Mouse (Mus musculus): ENCODE measurements around the gene Bcor.

- TF ChIP-seq CTCF (IDR thresholded peaks at IDR 0.05; ENCODE audit: low read depth, low read length) (no peak), TAL1 (conservative IDR thresholded peaks at IDR 0.05; ENCODE audit: low read depth, low read length) (no peak), GATA1 (IDR thresholded peaks at IDR 0.05; ENCODE audit: borderline replicate concordance, low read length) (no peak)
These were observed 72.4 kb downstream of the Bcor start for GRCm38 (mm10) chrX:12087511-12088300.

Data from G1E (cell line).